Mouse (Mus musculus) liver, embryonic 13.5 days (tissue): ENCODE data around the gene Gm42791. TPM values are rescaled to one million over a fixed set of nuclear protein-coding genes. Genes with fewer than 3 reads are reported as not detected.

Experiments
- ATAC-seq: fragments of 200-750 bp; cut with Nextera tagmentation; 2 replicates; pipeline ENCODE4 v1.8.0; 2017; ENCODE audit warnings: low read depth, mild to moderate bottlenecking, moderate number of reproducible peaks, moderate library complexity
- DNase-seq: peaks from one replicate; pipeline ENCODE4 v3.0.0; 2022
- H3K27ac ChIP-seq: fragments of 300-500 bp; sonication (generic); 2 replicates; pipeline ENCODE4 v1.5.1; 2015; ENCODE audit warnings: moderate library complexity, mild to moderate bottlenecking, inconsistent platforms
- H3K27me3 ChIP-seq: fragments of 300-500 bp; sonication (generic); 2 replicates; pipeline ENCODE4 v1.6.1; 2015; ENCODE audit warnings: mild to moderate bottlenecking, inconsistent platforms
- H3K36me3 ChIP-seq: fragments of 300-500 bp; sonication (generic); 2 replicates; pipeline ENCODE4 v1.6.1; 2015; ENCODE audit warnings: mild to moderate bottlenecking, inconsistent platforms
- H3K4me1 ChIP-seq: fragments of 300-500 bp; sonication (generic); replicated peaks from 2 replicates; pipeline ENCODE4 v1.6.1; 2015; ENCODE audit warnings: inconsistent platforms
- H3K4me2 ChIP-seq: fragments of 300-500 bp; sonication (generic); 2 replicates; pipeline ENCODE4 v1.6.1; 2015; ENCODE audit warnings: inconsistent platforms, mild to moderate bottlenecking, moderate library complexity
- H3K4me3 ChIP-seq: fragments of 300-500 bp; sonication (generic); replicated peaks from 2 replicates; pipeline ENCODE4 v1.5.1; 2015; ENCODE audit warnings: mild to moderate bottlenecking, inconsistent platforms
- H3K9ac ChIP-seq: fragments of 300-500 bp; sonication (generic); 2 replicates; pipeline ENCODE4 v1.6.1; 2015; ENCODE audit warnings: mild to moderate bottlenecking, inconsistent platforms
- H3K9me3 ChIP-seq: fragments of 300-500 bp; sonication (generic); replicated peaks from 2 replicates; pipeline ENCODE4 v1.6.1; 2016; ENCODE audit warnings: inconsistent platforms
- WGBS: fragments of 180-500 bp; shearing (Covaris S2); methylation state at CpG from one replicate; pipeline ENCODE4 v1.1.7; 2015; ENCODE audit not compliant: insufficient replicate concordance; 5-methylcytosine and 5-hydroxymethylcytosine counted together
- polyA plus RNA-seq: library from polyadenylated mRNA; unstranded; fragments of >200 nt; fragmentation: Nextera tagmentation; extraction: Ambion mirVana; gene quantifications from 2 replicates; pipeline ENCODE4 v1.2.1, GENCODE M21; 2015

Gm42791 gene
- 0.32 and 0.86 TPM in 2 replicates for polyA plus RNA-seq

- Histone ChIP-seq H3K4me2 (peak within 1 kb of the TSS; percentile 80), H3K9me3 (no peaks in the 10 kb centered on the region), H3K27me3 (no peaks in the 10 kb centered on the region), H3K4me3 (peak within 1 kb of the TSS; percentile 64), H3K36me3 (no peaks in the 10 kb centered on the region), H3K27ac (peak within 1 kb of the TSS; percentile 78), H3K9ac (peak within 1 kb of the TSS; percentile 71), H3K4me1 (peaks cover 23% of the 10 kb centered on the region)
- peak; percentile 76 for ATAC-seq
- WGBS: 2% methylated on average over 33 of the region's 33 CpGs
- peak; percentile 68 for DNase-seq
Observed at GRCm38 (mm10) chr5:148994706-148995414, at the start of gene Gm42791. Gene Gm42791, minus strand, starts transcription at chr5:148995147.

DNA sequence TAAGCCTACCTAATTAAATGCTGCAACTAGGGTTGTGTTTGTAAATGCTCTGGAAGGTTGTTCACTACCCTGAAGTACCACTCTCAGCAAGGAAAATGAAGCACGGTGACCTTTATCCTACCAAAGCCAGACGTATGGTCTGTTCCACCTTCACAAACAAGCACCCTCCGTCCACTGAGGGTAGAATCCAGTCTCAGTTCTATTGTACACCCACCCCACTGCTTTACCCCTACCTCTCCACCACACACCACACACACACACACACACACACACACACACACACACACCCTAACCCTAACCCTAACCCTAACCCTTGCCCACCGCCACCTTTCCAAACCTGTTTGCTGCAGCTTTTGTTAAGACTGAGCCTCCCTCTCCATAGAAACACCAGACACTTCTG lies 49.1 kb upstream of the Gm42791 start:
- Histone ChIP-seq H3K9me3 (0 out of 2 replicates have a peak, but pooled peaks cover 6% of the 10 kb centered on the region), H3K36me3 (peaks cover 21% of the 10 kb centered on the region), H3K27ac (no peak overlapping the region), H3K4me3 (no peak overlapping the region), H3K9ac (no peak overlapping the region), H3K4me2 (no peak overlapping the region), H3K4me1 (no peaks in the 10 kb centered on the region), H3K27me3 (no peaks in the 10 kb centered on the region)
- DNase-seq: no peak
- WGBS: 70% methylated on average over 4 of the region's 4 CpGs
- ATAC-seq: 0 out of 2 replicates have a peak, but pooled peaks have one; percentile 36

GRCm38 (mm10) chr5:149043240-149043639 lies 48.3 kb upstream of the Gm42791 start:
- WGBS: 77% methylated on average over 6 of the region's 6 CpGs

DNA sequence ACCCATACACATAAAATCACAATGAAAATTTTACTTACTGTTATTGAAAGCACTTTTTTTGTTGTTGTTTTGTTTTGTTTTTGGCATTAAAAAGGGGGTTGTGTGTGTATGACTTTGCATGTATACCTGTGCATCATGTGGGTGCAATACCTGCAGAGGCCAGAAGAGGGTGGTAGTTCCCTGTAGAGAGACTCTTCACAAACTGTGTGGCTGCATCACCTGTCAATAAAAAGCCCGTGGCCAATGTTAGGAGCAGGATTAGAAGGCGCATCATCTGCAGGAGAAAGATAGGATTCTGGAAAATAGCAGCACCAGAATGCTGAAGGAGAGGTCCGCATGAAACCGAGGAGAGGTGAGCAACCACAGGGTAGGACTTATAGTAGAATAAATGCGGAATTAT lies 44.9 kb upstream of the Gm42791 start:
- 87% methylated on average over 5 of the region's 5 CpGs for WGBS
- DNase-seq: peak; percentile 45
- H3K4me3 ChIP-seq: no peak overlapping the region

More at GRCm38 (mm10) chr5:149043240-149043639, 48.3 kb upstream of the Gm42791 start:
- Histone ChIP-seq H3K9me3 (0 out of 2 replicates have a peak, but pooled peaks cover 6% of the 10 kb centered on the region), H3K27ac (no peak overlapping the region), H3K27me3 (no peaks in the 10 kb centered on the region), H3K4me1 (no peaks in the 10 kb centered on the region), H3K4me3 (no peak overlapping the region), H3K36me3 (peaks cover 17% of the 10 kb centered on the region), H3K4me2 (no peak overlapping the region), H3K9ac (no peak overlapping the region)
- ATAC-seq (no peak), DNase-seq (no peak)

GRCm38 (mm10) chr5:149037729-149038128 lies 42.8 kb upstream of the Gm42791 start:
- DNase-seq (no peak), ATAC-seq (no peak)
- Histone ChIP-seq H3K4me1 (no peaks in the 10 kb centered on the region), H3K9me3 (0 out of 2 replicates have a peak, but pooled peaks cover 6% of the 10 kb centered on the region), H3K4me2 (no peak overlapping the region), H3K36me3 (no peaks in the 10 kb centered on the region), H3K9ac (no peak overlapping the region), H3K4me3 (no peak overlapping the region), H3K27me3 (no peaks in the 10 kb centered on the region), H3K27ac (no peak overlapping the region)
- 46% methylated on average over 10 of the region's 10 CpGs for WGBS

More for the DNA sequence above, 44.9 kb upstream of the Gm42791 start:
- Histone ChIP-seq H3K27me3 (no peaks in the 10 kb centered on the region), H3K4me1 (no peaks in the 10 kb centered on the region), H3K27ac (no peak overlapping the region), H3K9me3 (0 out of 2 replicates have a peak, but pooled peaks cover 6% of the 10 kb centered on the region), H3K36me3 (no peaks in the 10 kb centered on the region), H3K4me2 (no peak overlapping the region), H3K9ac (no peak overlapping the region)
- ATAC-seq: no peak

- ATAC-seq: no peak
- Histone ChIP-seq H3K27ac (no peak overlapping the region), H3K9ac (no peak overlapping the region), H3K4me3 (no peak overlapping the region), H3K36me3 (no peaks in the 10 kb centered on the region), H3K27me3 (no peaks in the 10 kb centered on the region), H3K9me3 (0 out of 2 replicates have a peak, but pooled peaks cover 6% of the 10 kb centered on the region), H3K4me1 (peaks cover under 1% of the 10 kb centered on the region; the same call in 1 of the 2 replicates), H3K4me2 (no peak overlapping the region)
- 77% methylated on average over 3 of the region's 3 CpGs for WGBS
- no peak for DNase-seq
Observed at GRCm38 (mm10) chr5:149036920-149037319, 42.0 kb upstream of the Gm42791 start.

DNA sequence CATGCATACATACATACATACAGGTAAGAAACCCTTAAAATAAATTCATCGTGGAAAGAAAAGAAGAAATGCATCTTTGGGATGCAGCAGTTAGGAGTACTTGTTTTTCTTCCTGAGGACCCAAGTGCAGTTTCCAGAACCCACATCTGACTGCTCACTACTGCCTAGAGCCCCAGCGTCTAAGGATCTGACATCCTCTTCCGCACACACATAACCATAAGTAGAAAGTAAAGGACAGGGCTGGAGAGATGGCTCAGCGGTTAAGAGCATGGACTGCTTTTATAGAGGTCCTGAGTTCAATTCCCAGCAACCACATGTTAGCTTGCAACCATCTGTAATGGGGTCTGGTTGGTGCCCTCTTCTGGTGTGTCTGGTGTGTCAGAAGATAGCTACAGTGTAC lies 37.5 kb upstream of the Gm42791 start:
- no peak overlapping the region for H3K9ac ChIP-seq
- peaks cover 32% of the 10 kb centered on the region for H3K4me1 ChIP-seq
- H3K4me2 ChIP-seq: no peak overlapping the region
- DNase-seq (no peak), ATAC-seq (no peak)
- 0 out of 2 replicates have a peak, but pooled peaks cover under 1% of the 10 kb centered on the region for H3K9me3 ChIP-seq
- H3K4me3 ChIP-seq: no peak overlapping the region
- H3K27me3 ChIP-seq: no peaks in the 10 kb centered on the region
- 85% methylated on average over 4 of the region's 4 CpGs for WGBS
- no peak overlapping the region for H3K27ac ChIP-seq
- no peaks in the 10 kb centered on the region for H3K36me3 ChIP-seq

- Histone ChIP-seq H3K4me3 (peak overlapping the region; percentile 62), H3K27ac (peak overlapping the region; percentile 59), H3K9me3 (0 out of 2 replicates have a peak, but pooled peaks cover 3% of the 10 kb centered on the region), H3K9ac (peak overlapping the region; percentile 76), H3K27me3 (no peaks in the 10 kb centered on the region), H3K36me3 (no peaks in the 10 kb centered on the region), H3K4me1 (peaks cover 32% of the 10 kb centered on the region), H3K4me2 (peak overlapping the region; percentile 83)
- ATAC-seq (peak; percentile 68), DNase-seq (peak; percentile 28)
- 5% methylated on average over 30 of the region's 30 CpGs for WGBS
Observed at GRCm38 (mm10) chr5:149031199-149031750, 36.3 kb upstream of the Gm42791 start.

- Histone ChIP-seq H3K4me1 (peaks cover 32% of the 10 kb centered on the region), H3K36me3 (no peaks in the 10 kb centered on the region), H3K27ac (no peak overlapping the region), H3K4me3 (no peak overlapping the region), H3K9me3 (0 out of 2 replicates have a peak, but pooled peaks cover 3% of the 10 kb centered on the region), H3K4me2 (no peak overlapping the region), H3K9ac (no peak overlapping the region), H3K27me3 (no peaks in the 10 kb centered on the region)
- WGBS: 50% methylated on average over 2 of the region's 2 CpGs
- DNase-seq (no peak), ATAC-seq (no peak)
Observed at GRCm38 (mm10) chr5:149030103-149030502, 35.2 kb upstream of the Gm42791 start.

DNA sequence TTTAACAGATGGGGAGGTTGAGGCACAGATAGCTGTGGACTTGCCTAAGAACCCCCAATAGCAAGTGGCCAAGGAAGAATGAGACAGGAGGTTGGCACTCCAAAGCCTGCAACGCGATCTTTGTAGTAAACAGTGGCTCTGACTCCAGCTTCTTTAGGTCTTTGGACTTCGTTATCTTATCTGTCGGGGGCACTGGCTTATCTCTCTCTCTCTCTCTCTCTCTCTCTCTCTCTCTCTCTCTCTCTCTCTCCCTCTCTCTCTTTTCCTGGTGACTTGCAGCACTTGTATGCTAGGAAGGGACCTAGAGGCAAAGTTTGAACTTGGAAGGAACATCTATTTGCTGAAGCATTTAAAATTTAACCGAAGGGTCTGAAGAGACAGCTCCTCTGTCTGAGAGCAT lies 33.4 kb upstream of the Gm42791 start:
- no peak for DNase-seq
- Histone ChIP-seq H3K36me3 (no peaks in the 10 kb centered on the region), H3K4me1 (peaks cover 32% of the 10 kb centered on the region), H3K9me3 (0 out of 2 replicates have a peak, but pooled peaks cover 3% of the 10 kb centered on the region), H3K27ac (no peak overlapping the region), H3K9ac (no peak overlapping the region), H3K4me2 (no peak overlapping the region), H3K4me3 (no peak overlapping the region), H3K27me3 (no peaks in the 10 kb centered on the region)
- 18% methylated on average over 5 of the region's 5 CpGs for WGBS
- ATAC-seq: no peak

DNA sequence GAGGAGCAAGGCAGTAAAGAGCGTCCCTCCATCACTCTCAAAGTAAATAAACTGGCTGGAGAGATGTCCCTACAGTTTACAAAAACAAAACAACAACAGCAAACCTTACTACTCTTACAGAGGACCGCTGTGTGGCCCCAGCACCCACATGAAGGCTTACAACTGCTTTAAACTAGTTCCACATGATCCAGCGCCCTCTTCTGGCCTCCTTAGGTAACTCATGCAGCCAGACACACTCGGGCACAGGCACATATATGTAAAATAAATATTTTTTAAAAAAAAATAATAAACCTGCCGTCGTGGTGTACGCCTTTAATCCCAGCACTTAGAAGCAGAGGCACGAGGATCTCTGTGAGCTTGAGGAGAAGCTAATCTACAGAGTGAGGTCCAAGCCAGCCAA lies 32.4 kb upstream of the Gm42791 start:
- H3K4me2 ChIP-seq: no peak overlapping the region
- H3K9ac ChIP-seq: no peak overlapping the region
- DNase-seq: no peak
- no peak overlapping the region for H3K27ac ChIP-seq
- ATAC-seq: no peak
- no peak overlapping the region for H3K4me3 ChIP-seq
- peaks cover 32% of the 10 kb centered on the region for H3K4me1 ChIP-seq
- no peaks in the 10 kb centered on the region for H3K36me3 ChIP-seq
- 0 out of 2 replicates have a peak, but pooled peaks cover 3% of the 10 kb centered on the region for H3K9me3 ChIP-seq
- no peaks in the 10 kb centered on the region for H3K27me3 ChIP-seq
- 66% methylated on average over 8 of the region's 8 CpGs for WGBS
